Mouse (Mus musculus) C2C12 (cell line): ENCODE measurements around the gene E030018B13Rik. TPM values are rescaled to one million over a fixed set of nuclear protein-coding genes. Genes with fewer than 3 reads are reported as not detected.

Experiments
- H3K27me3 ChIP-seq: one replicate; pipeline ENCODE4 v1.6.1; 2011; ENCODE audit not compliant: control insufficient read depth, insufficient read depth, insufficient read length
- H3K36me3 ChIP-seq: one replicate; pipeline ENCODE4 v1.6.1; 2011; ENCODE audit not compliant: control insufficient read depth, insufficient read depth
- H3K4me3 ChIP-seq: one replicate; pipeline ENCODE4 v1.5.1; 2011; ENCODE audit warnings: mild to moderate bottlenecking, control low read depth; ENCODE audit not compliant: poor library complexity, insufficient read depth, severe bottlenecking
- H3K79me2 ChIP-seq: one replicate; pipeline ENCODE4 v1.6.1; 2011; ENCODE audit not compliant: control insufficient read depth, insufficient read depth
- H3K79me3 ChIP-seq: one replicate; pipeline ENCODE4 v1.6.1; 2011; ENCODE audit warnings: low read depth, control low read depth
- H3ac ChIP-seq: one replicate; pipeline ENCODE3; 2011; ENCODE audit warnings: low read depth; ENCODE audit not compliant: control insufficient read depth, insufficient read length
- CEBPB ChIP-seq: IDR thresholded peaks from one replicate; pipeline ENCODE4 v1.6.1; 2011; ENCODE audit warnings: low read depth, mild to moderate bottlenecking, control low read depth, moderate library complexity
- CTCF ChIP-seq: IDR thresholded peaks from one replicate; pipeline ENCODE4 v1.5.1; 2011; ENCODE audit not compliant: control insufficient read depth, insufficient read depth, insufficient read length
- FOSL1 ChIP-seq: IDR thresholded peaks from one replicate; pipeline ENCODE4 v1.8.0; 2011; ENCODE audit warnings: mild to moderate bottlenecking, low read length; ENCODE audit not compliant: poor library complexity, insufficient read depth, severe bottlenecking
- MAX ChIP-seq: IDR thresholded peaks from one replicate; pipeline ENCODE4 v1.6.1; 2011; ENCODE audit warnings: mild to moderate bottlenecking, control low read depth
- MYOD1 ChIP-seq: IDR thresholded peaks from one replicate; pipeline ENCODE4 v1.6.1; 2011; ENCODE audit warnings: low read depth; ENCODE audit not compliant: control insufficient read depth, insufficient read length
- MYOG ChIP-seq: IDR thresholded peaks from one replicate; pipeline ENCODE4 v1.6.1; 2011; ENCODE audit not compliant: control insufficient read depth, insufficient read length; ENCODE audit errors: extremely low read depth
- USF1 ChIP-seq: IDR thresholded peaks from one replicate; pipeline ENCODE4 v1.6.1; 2011; ENCODE audit warnings: low read depth, mild to moderate bottlenecking, control low read depth, moderate library complexity
- polyA plus RNA-seq: library from polyadenylated mRNA; unstranded; fragments of >200 nt; fragmentation: generic; extraction: Trizol; gene quantifications from one replicate; pipeline ENCODE4 v1.2.1, GENCODE M21; 2012; ENCODE audit warnings: missing spikeins

The E030018B13Rik gene
- polyA plus RNA-seq, 1 experiment, result 0.06 TPM

DNA sequence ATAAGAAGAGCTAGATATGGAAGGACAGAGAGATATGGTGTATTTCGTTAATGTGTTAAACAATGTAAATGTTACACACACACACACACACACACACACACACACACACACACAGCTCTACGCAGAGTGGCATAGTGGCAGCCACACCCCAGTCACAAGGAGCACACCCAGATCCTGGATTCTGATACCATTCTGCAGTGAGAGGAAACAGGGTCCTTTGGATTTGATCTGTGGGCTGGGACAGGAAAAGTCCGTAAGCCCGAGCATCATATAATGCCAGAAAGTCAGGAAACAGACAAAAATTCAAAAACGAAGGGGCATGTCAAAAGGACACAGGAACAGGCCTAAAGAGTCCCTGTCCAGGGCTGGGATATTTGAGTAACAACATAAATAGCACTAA, 11.0 kb upstream of the E030018B13Rik start:
- H3K27me3 ChIP-seq, result no peaks in the 10 kb centered on the region
- H3K79me2 ChIP-seq, result peaks cover 100% of the 10 kb centered on the region
- H3K79me3 ChIP-seq, result peaks cover 80% of the 10 kb centered on the region
- TF ChIP-seq FOSL1, result no peak
- no peak for TF ChIP-seq MYOG
- no peaks in the 10 kb centered on the region for H3K36me3 ChIP-seq
- H3ac ChIP-seq, result no peak overlapping the region
- no peak overlapping the region for H3K4me3 ChIP-seq

DNA sequence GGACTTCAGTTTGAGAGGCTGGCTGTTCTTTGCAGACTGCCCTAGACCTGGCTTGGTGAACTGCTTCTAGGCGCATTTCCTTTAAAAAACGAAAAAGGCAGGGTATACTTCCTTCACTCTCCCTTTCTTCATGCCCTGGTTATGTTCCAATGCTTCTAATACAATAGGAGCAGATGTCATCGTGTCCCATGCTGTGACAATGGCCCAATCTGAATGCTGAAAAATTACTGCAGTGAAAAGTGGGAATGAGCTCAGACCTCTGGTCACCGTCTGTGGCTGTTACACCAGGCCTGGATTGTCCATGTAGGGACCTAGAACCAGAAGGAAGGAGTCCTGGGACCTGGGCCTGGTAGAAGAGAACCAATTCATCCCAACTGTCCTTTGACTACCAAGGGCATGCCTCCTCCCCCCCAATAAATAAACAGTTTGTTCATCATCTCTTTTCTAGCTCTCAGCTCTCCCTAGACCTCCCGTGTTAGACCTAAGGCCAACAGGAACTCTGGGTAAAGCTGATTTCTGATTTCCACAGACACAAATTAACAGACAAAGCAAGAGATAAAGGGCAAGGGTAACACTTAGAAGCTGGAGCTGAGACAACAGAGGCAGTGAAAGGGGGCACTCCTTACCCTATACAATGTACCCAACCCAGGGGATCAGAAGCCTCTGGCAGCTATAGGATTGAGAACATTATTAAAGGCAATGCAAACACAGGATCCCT, 8.7 kb upstream of the E030018B13Rik start:
- no peak overlapping the region for H3ac ChIP-seq
- peaks cover 80% of the 10 kb centered on the region for H3K79me3 ChIP-seq
- H3K4me3 ChIP-seq, result no peak overlapping the region
- H3K27me3 ChIP-seq, result no peaks in the 10 kb centered on the region
- no peak for TF ChIP-seq MAX
- no peaks in the 10 kb centered on the region for H3K36me3 ChIP-seq
- H3K79me2 ChIP-seq, result peaks cover 100% of the 10 kb centered on the region

DNA sequence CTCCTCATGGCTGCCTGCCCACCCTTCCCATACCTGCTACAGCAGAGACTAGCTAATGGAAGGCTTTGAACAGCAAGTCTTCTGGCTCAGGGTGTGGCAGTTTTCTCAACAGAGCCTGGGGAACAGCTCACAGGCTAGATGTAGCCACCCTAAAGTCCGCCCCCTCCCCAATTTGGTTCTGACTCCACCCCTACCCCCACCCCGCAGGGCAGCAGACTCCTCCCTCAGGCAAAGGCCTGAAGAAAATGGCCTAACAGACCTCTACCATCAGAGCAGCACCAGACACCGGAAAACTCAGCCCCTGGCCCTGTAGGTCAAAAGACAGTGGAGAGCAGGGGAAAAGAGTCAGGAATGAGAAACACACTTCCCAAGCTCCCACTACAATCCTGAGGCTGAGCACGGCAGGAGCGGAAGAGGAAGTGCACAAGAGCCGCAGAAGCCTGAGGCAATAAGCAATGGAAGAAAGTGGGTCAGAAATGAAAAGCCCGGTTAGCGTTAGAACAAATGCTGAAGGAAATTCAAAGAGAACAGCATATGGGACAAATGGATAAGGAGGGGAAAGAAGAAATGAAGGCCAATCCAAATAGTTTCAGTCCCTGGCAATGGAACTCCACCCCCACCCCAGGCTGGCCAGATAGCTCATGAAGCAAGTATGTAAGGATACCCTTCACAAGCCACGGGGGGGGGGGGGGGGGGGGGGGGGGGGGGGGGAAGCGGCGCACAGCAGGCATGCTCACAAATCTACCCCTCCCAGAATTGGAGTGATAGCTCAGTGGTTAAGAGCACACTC, 8.0 kb upstream of the E030018B13Rik start:
- no peaks in the 10 kb centered on the region for H3K27me3 ChIP-seq
- TF ChIP-seq MYOD1, result no peak
- TF ChIP-seq FOSL1, result no peak
- TF ChIP-seq MYOG, result no peak
- no peak for TF ChIP-seq CTCF
- TF ChIP-seq MAX, result no peak
- no peak for TF ChIP-seq CEBPB
- no peak for TF ChIP-seq USF1
- H3K4me3 ChIP-seq, result no peak overlapping the region
- no peaks in the 10 kb centered on the region for H3K36me3 ChIP-seq
- H3K79me3 ChIP-seq, result peaks cover 76% of the 10 kb centered on the region
- H3ac ChIP-seq, result no peak overlapping the region
- peaks cover 100% of the 10 kb centered on the region for H3K79me2 ChIP-seq

DNA sequence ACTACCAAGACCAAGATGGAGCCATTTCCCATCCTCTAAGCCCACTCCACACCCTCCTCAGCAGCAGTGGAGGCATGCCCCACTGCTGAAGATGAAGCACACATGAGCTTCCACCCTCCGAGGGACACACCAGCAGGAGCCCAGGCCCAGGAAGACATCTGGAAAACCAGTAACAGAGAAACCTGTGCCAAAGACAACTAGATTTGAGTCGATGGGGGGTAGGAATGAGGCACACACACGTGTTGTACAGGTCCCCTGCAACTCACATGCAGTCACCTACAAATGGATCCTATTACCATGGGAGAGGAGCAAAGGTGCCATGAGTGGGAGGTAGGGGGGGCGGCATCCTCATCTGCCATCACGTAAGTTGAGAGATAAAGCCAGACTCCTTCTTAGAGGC, 6.4 kb upstream of the E030018B13Rik start:
- TF ChIP-seq USF1 (no peak), FOSL1 (no peak), MYOG (no peak), MAX (no peak), CTCF (no peak), MYOD1 (no peak), CEBPB (no peak)
- Histone ChIP-seq H3K36me3 (peaks cover 4% of the 10 kb centered on the region), H3K4me3 (no peak overlapping the region), H3K79me3 (peaks cover 78% of the 10 kb centered on the region), H3K79me2 (peaks cover 100% of the 10 kb centered on the region), H3ac (no peak overlapping the region), H3K27me3 (no peaks in the 10 kb centered on the region)

DNA sequence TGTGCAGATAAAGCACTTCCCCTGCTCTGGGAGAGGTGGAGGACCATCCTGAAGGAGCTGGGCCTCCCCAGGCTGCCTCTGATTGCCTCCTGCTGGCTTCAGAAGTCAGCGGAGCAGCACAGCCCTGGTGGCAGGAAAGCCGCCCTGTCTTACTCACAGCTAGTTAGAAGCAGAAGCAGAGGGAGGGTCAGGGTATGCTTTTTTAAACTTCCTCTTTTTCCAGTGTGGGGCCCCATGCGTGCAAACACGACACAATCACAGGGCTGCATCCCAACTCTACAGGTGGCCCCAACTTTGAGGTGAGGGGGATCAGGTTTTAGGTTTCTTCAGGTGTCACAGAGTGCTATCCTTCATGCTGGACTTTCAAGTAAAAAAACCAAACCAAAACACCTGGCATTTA, 5.7 kb upstream of the E030018B13Rik start:
- Histone ChIP-seq H3K4me3 (no peak overlapping the region), H3K36me3 (peaks cover 4% of the 10 kb centered on the region), H3K27me3 (no peaks in the 10 kb centered on the region), H3ac (no peak overlapping the region), H3K79me3 (peaks cover 79% of the 10 kb centered on the region), H3K79me2 (peaks cover 100% of the 10 kb centered on the region)
- TF ChIP-seq CTCF (no peak), USF1 (no peak), MYOG (no peak), FOSL1 (no peak), CEBPB (no peak), MYOD1 (no peak), MAX (no peak)

DNA sequence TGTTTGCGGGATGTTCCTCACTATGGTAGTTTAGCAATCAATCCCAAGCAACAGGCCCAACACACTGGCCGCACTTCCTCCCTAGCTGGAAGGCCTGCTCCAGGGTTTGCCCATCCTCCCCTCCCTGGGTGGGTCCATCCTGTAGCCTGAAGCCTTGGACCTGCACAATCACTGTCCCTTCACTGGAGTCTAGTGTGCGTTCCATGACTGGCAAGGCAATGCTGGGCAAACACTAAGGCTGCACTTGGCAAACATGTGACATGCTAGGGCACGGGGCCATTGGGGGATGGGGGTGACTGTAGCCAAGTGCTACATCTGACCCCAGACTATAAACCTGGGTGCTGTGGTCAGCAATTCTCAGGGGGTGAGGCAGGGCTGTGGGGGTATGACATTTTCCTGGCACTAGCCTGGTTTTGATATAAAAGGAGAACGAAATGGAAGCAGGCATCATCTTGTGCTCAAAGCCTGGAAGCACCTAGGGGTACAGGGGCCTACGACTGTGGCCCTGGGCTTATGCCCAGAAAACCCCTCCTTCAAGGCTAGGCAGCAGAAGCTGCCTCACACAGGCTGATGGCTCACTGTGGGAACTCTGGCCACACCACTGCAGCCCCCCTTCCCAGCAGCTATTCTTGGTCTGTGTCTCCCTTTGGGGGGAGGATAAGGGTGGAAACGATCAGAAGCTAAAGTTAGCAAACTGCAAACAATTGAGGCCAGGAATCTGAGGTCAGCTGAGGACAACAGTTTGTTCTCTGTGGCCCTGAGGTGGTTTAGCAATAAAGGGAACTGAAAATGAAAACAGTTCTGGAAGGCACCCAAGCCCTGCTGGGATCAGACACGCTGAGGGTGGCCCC, 5.0 kb upstream of the E030018B13Rik start:
- peaks cover 100% of the 10 kb centered on the region for H3K79me2 ChIP-seq
- no peak overlapping the region for H3ac ChIP-seq
- H3K27me3 ChIP-seq, result no peaks in the 10 kb centered on the region
- H3K4me3 ChIP-seq, result no peak overlapping the region
- H3K79me3 ChIP-seq, result peaks cover 79% of the 10 kb centered on the region
- TF ChIP-seq CEBPB (no peak), FOSL1 (no peak), USF1 (no peak), CTCF (no peak), MAX (no peak)
- H3K36me3 ChIP-seq, result peaks cover 4% of the 10 kb centered on the region
